Mouse (Mus musculus) lung, postnatal 0 days (tissue): ENCODE results near the gene Emc10.

ENCODE experiments used
- CTCF ChIP-seq: IDR thresholded peaks from 2 replicates; pipeline ENCODE4 v1.5.1; 2016; ENCODE audit warnings: antibody characterized with exemption, mild to moderate bottlenecking
- EP300 ChIP-seq: IDR thresholded peaks from 2 replicates; pipeline ENCODE4 v1.6.1; 2016; ENCODE audit warnings: antibody characterized with exemption, mild to moderate bottlenecking, control low read depth

DNA sequence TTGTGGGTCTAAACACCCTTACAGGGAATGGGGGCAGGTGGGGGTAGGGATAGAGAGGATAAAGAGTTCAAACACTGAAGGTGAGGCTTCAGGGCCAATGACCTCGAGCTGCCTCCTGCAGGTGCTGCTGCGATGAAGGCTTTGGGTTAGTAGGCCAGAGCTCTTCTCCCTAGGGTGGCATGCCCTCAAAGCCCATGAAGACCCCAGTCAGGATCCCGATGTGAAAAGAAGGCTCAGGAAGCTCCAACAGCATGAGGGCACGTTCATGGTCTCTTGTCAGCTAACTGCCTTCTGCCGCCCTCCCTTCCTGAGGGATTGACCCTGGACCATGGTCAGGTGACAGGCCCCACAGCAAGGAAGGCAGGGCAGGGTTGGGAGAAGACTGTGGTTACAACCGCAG lies 36.3 kb downstream of the Emc10 start:
- TF ChIP-seq CTCF, result no peak
- TF ChIP-seq EP300, result no peak
